ENCODE assay signal across 18 mouse cellular contexts in genomic region chr6:41061085-41061484, GRCm38 (mm10). TPM values are rescaled to one million over a fixed set of nuclear protein-coding genes. Genes with fewer than 3 reads are reported as not detected.
DNase-seq lines count a peak whose midpoint lies in the region; ATAC-seq and TF ChIP-seq lines count a peak whose summit lies in the region.
"Had no signal": no experiment of that assay in that cellular context is flagged by ENCODE, and none has a peak within 500 bp of the region (broad histone marks: within the 10 kb centered on the region; RNA-seq: fewer than 3 reads in every experiment).

No protein-coding gene starts in this region.

- no peak overlapping the region for H3K9ac ChIP-seq in intestine, postnatal 0 days (ENCODE audit: low read depth, low read length)
- no peak overlapping the region for H3K9ac ChIP-seq in intestine, embryonic 15.5 days
- H3K9ac ChIP-seq: midbrain, embryonic 13.5 days had no signal

- H3K9me3 ChIP-seq in intestine, postnatal 0 days (ENCODE audit: control insufficient read depth), result no peaks in the 10 kb centered on the region
- H3K9me3 ChIP-seq in intestine, embryonic 15.5 days, result no peaks in the 10 kb centered on the region
- H3K9me3 ChIP-seq in E14TG2a.4 (ENCODE audit: low read length), result no peaks in the 10 kb centered on the region
- H3K9me3 ChIP-seq: midbrain, embryonic 13.5 days had no signal

- peak; percentile 28; the same call in 1 of the 2 replicates for TF ChIP-seq CTCF in intestine, postnatal 0 days (IDR thresholded peaks at IDR 0.05; ENCODE audit: low read depth)
- TF ChIP-seq CTCF in E14TG2a.4 (conservative IDR thresholded peaks at IDR 0.05; ENCODE audit: low read length), result peak; percentile 18; the same call in 1 of the 2 replicates

- DNase-seq in 3T3-L1 (ENCODE audit: low read depth, low spot score), result peak; percentile 41
- DNase-seq in induced T-regulatory cell, adult 2 months (ENCODE audit: low read depth), result peak; percentile 75
- DNase-seq in lung, postnatal 36 days, result no peak
- no peak for DNase-seq in gastrocnemius, postnatal 36 days
- no peak for DNase-seq in layer of hippocampus, adult 9-11 months
- DNase-seq: adrenal gland, postnatal 36 days; cerebellum, adult 9-10 months; heart, postnatal 14 days; kidney, adult 8-10 months; lung, adult 18-20 months; spleen, adult 18-20 months had no signal

- H3K27ac ChIP-seq in intestine, postnatal 0 days (ENCODE audit: low read depth, low read length), result no peak overlapping the region
- no peak overlapping the region for H3K27ac ChIP-seq in intestine, embryonic 15.5 days
- H3K27ac ChIP-seq: midbrain, embryonic 13.5 days had no signal

- no peaks in the 10 kb centered on the region for H3K4me1 ChIP-seq in intestine, postnatal 0 days (replicated peaks; ENCODE audit: control insufficient read depth, insufficient read depth, low read length)
- H3K4me1 ChIP-seq in intestine, embryonic 15.5 days (replicated peaks), result no peaks in the 10 kb centered on the region
- H3K4me1 ChIP-seq in E14TG2a.4 (replicated peaks; ENCODE audit: low read depth, low read length), result no peaks in the 10 kb centered on the region
- H3K4me1 ChIP-seq: midbrain, embryonic 13.5 days had no signal

- ATAC-seq in intestine, postnatal 0 days, result no peak
- ATAC-seq in intestine, embryonic 15.5 days, result no peak
- ATAC-seq: midbrain, embryonic 13.5 days had no signal

- intact Hi-C loops in gastrocnemius, postnatal 36 days (cut with DNase I), result no loop called here

- H3K4me3 ChIP-seq in intestine, postnatal 0 days (ENCODE audit: low read depth, low read length), result no peak overlapping the region
- no peak overlapping the region for H3K4me3 ChIP-seq in intestine, embryonic 15.5 days (replicated peaks)
- H3K4me3 ChIP-seq in E14TG2a.4 (replicated peaks; ENCODE audit: low read length), result no peak overlapping the region
- H3K4me3 ChIP-seq: midbrain, embryonic 13.5 days had no signal

- H3K27me3 ChIP-seq in intestine, postnatal 0 days (replicated peaks; ENCODE audit: control insufficient read depth, insufficient read depth, low read length), result no peaks in the 10 kb centered on the region
- H3K27me3 ChIP-seq in intestine, embryonic 15.5 days (replicated peaks), result no peaks in the 10 kb centered on the region
- H3K27me3 ChIP-seq in E14TG2a.4 (ENCODE audit: insufficient read depth, low read length), result peaks cover 4% of the 10 kb centered on the region; the same call in 1 of the 2 replicates
- H3K27me3 ChIP-seq: midbrain, embryonic 13.5 days had no signal

- H3K4me2 ChIP-seq in intestine, postnatal 0 days (replicated peaks; ENCODE audit: low read depth), result no peak overlapping the region
- no peak overlapping the region for H3K4me2 ChIP-seq in intestine, embryonic 15.5 days (replicated peaks)
- H3K4me2 ChIP-seq: midbrain, embryonic 13.5 days had no signal

- H3K36me3 ChIP-seq in intestine, postnatal 0 days (ENCODE audit: control insufficient read depth, insufficient read depth), result no peaks in the 10 kb centered on the region
- H3K36me3 ChIP-seq in intestine, embryonic 15.5 days, result no peaks in the 10 kb centered on the region
- no peaks in the 10 kb centered on the region for H3K36me3 ChIP-seq in E14TG2a.4 (ENCODE audit: insufficient read depth, low read length)
- H3K36me3 ChIP-seq: midbrain, embryonic 13.5 days had no signal

- 76% methylated on average over 5 of the region's 5 CpGs for WGBS in intestine, postnatal 0 days
- WGBS in intestine, embryonic 15.5 days, result 73% methylated on average over 5 of the region's 5 CpGs

RNA-seq across cellular contexts. Expression of gene 2210010C04Rik, which starts 25.8 kb away (rescaled TPM):
- 2.2 and 5.2 TPM in 2 replicates for polyA plus RNA-seq in intestine, postnatal 0 days (2015; fragmentation: Nextera tagmentation; extraction: Ambion mirVana)
- 1.5 and 4.1 TPM in 2 replicates for polyA plus RNA-seq in intestine, embryonic 15.5 days (2015; fragmentation: Nextera tagmentation; extraction: Ambion mirVana)
- total RNA-seq in gastrocnemius, postnatal 36 days (2021), result not detected
- total RNA-seq: adrenal gland, postnatal 36 days; gastrocnemius, adult 8-10 months; heart, postnatal 14 days; left cerebral cortex, adult 8-10 months; MEL had no signal
- polyA plus RNA-seq: midbrain, embryonic 13.5 days had no signal

Comparison
In these comparisons a context has a peak if more than half of its experiments do, and no peak if none do; other contexts are left out.
1. DNase-seq: peak in 3T3-L1 (single experiment) and induced T-regulatory cell, adult 2 months (single experiment); none in lung, postnatal 36 days (single experiment), gastrocnemius, postnatal 36 days (0 of 2) and layer of hippocampus, adult 9-11 months (single experiment).